Mouse (Mus musculus) stomach, postnatal 0 days (tissue): ENCODE measurements around the gene Orai2. TPM values are rescaled to one million over a fixed set of nuclear protein-coding genes. Genes with fewer than 3 reads are reported as not detected.
A peak's percentile ranks its signal among the peaks of the same experiment; 100 is the strongest.

Source experiments
- ATAC-seq: fragments of 200-750 bp; cut with Nextera tagmentation; 2 replicates; pipeline ENCODE4 v1.8.0; 2017; ENCODE audit not compliant: low FRiP score, low TSS enrichment
- DNase-seq: peaks from one replicate; pipeline ENCODE4 v3.0.0-alpha.2; 2016; ENCODE audit warnings: low spot score
- H3K27ac ChIP-seq: fragments of 300-500 bp; sonication (generic); replicated peaks from 2 replicates; pipeline ENCODE4 v1.5.1; 2014; ENCODE audit warnings: mild to moderate bottlenecking, control low read depth
- H3K27me3 ChIP-seq: fragments of 300-500 bp; sonication (generic); 2 replicates; pipeline ENCODE4 v1.6.1; 2014; ENCODE audit warnings: low read length; ENCODE audit not compliant: control insufficient read depth, insufficient read depth
- H3K36me3 ChIP-seq: fragments of 300-500 bp; sonication (generic); 2 replicates; pipeline ENCODE4 v1.6.1; 2014; ENCODE audit warnings: low read length, mixed read lengths; ENCODE audit not compliant: control insufficient read depth, insufficient read depth
- H3K4me1 ChIP-seq: fragments of 300-500 bp; sonication (generic); replicated peaks from 2 replicates; pipeline ENCODE4 v1.6.1; 2014; ENCODE audit warnings: antibody characterized with exemption; ENCODE audit not compliant: control insufficient read depth, insufficient read depth
- H3K4me2 ChIP-seq: fragments of 300-500 bp; sonication (generic); replicated peaks from 2 replicates; pipeline ENCODE4 v1.6.1; 2014; ENCODE audit warnings: low read depth, mild to moderate bottlenecking, control low read depth, moderate library complexity
- H3K4me3 ChIP-seq: fragments of 300-500 bp; sonication (generic); 2 replicates; pipeline ENCODE4 v1.5.1; 2014; ENCODE audit warnings: low read depth, low read length, control low read depth
- H3K9ac ChIP-seq: fragments of 300-500 bp; sonication (generic); 2 replicates; pipeline ENCODE4 v1.6.1; 2014; ENCODE audit warnings: mild to moderate bottlenecking, low read length, control low read depth, mixed read lengths
- H3K9me3 ChIP-seq: fragments of 300-500 bp; sonication (generic); 2 replicates; pipeline ENCODE4 v1.6.1; 2016; ENCODE audit warnings: low read length; ENCODE audit not compliant: control insufficient read depth
- CTCF ChIP-seq: IDR thresholded peaks from 2 replicates; pipeline ENCODE4 v1.5.1; 2016; ENCODE audit warnings: antibody characterized with exemption, low read depth, mild to moderate bottlenecking, moderate library complexity
- EP300 ChIP-seq: optimal IDR thresholded peaks from 2 replicates; pipeline ENCODE3; 2016; ENCODE audit warnings: antibody characterized with exemption
- WGBS: fragments of 180-500 bp; shearing (Covaris S2); extraction: QIAGEN DNeasy Blood & Tissue Kit; methylation state at CpG from one replicate; pipeline ENCODE4 v1.1.7; 2014; 5-methylcytosine and 5-hydroxymethylcytosine counted together
- microRNA-seq: library from miRNA; unstranded; fragments of <30 nt; microRNA quantifications from one replicate; pipeline ENCODE4, GENCODE M21; 2016
- polyA plus RNA-seq: library from polyadenylated mRNA; unstranded; fragments of >200 nt; fragmentation: Nextera tagmentation; extraction: Ambion mirVana; gene quantifications from 2 replicates; pipeline ENCODE4 v1.2.1, GENCODE M21; 2015

Gene Orai2
- polyA plus RNA-seq, 1 experiment from 2014 or later, result 7.2 TPM

GRCm38 (mm10) chr5:136109042-136109441, 61.5 kb downstream of the Orai2 start:
- no peaks in the 10 kb centered on the region for H3K9me3 ChIP-seq
- no peaks in the 10 kb centered on the region for H3K27me3 ChIP-seq
- 63% methylated on average over 3 of the region's 3 CpGs for WGBS
- no peak overlapping the region for H3K4me2 ChIP-seq
- H3K4me1 ChIP-seq, result no peaks in the 10 kb centered on the region
- ATAC-seq (no peak), DNase-seq (no peak)
- no peaks in the 10 kb centered on the region for H3K36me3 ChIP-seq
- H3K4me3 ChIP-seq, result no peak overlapping the region
- H3K9ac ChIP-seq, result no peak overlapping the region
- TF ChIP-seq EP300 (no peak), CTCF (no peak)
- H3K27ac ChIP-seq, result no peak overlapping the region

GRCm38 (mm10) chr5:136108486-136108885, 62.0 kb downstream of the Orai2 start:
- 54% methylated on average over 2 of the region's 2 CpGs for WGBS
- no peak overlapping the region for H3K4me2 ChIP-seq
- H3K9me3 ChIP-seq, result no peaks in the 10 kb centered on the region
- no peak for DNase-seq
- no peak for ATAC-seq
- no peak overlapping the region for H3K9ac ChIP-seq
- H3K4me3 ChIP-seq, result no peak overlapping the region
- no peaks in the 10 kb centered on the region for H3K4me1 ChIP-seq
- H3K36me3 ChIP-seq, result no peaks in the 10 kb centered on the region
- no peak overlapping the region for H3K27ac ChIP-seq
- H3K27me3 ChIP-seq, result no peaks in the 10 kb centered on the region
- TF ChIP-seq EP300, result no peak
- TF ChIP-seq CTCF, result no peak

- 87% methylated on average over 5 of the region's 5 CpGs for WGBS
- H3K36me3 ChIP-seq, result no peaks in the 10 kb centered on the region
- DNase-seq, result peak; percentile 40
- H3K4me3 ChIP-seq, result no peak overlapping the region
- ATAC-seq, result no peak
- peaks cover 3% of the 10 kb centered on the region; the same call in 1 of the 2 replicates for H3K4me1 ChIP-seq
- no peak overlapping the region for H3K4me2 ChIP-seq
- H3K27me3 ChIP-seq, result no peaks in the 10 kb centered on the region
- H3K27ac ChIP-seq, result no peak overlapping the region
- H3K9me3 ChIP-seq, result no peaks in the 10 kb centered on the region
- peak; percentile 69 for TF ChIP-seq CTCF
- TF ChIP-seq EP300, result no peak
- no peak overlapping the region for H3K9ac ChIP-seq
These were observed 66.0 kb downstream of the Orai2 start for GRCm38 (mm10) chr5:136104511-136104910.

DNA sequence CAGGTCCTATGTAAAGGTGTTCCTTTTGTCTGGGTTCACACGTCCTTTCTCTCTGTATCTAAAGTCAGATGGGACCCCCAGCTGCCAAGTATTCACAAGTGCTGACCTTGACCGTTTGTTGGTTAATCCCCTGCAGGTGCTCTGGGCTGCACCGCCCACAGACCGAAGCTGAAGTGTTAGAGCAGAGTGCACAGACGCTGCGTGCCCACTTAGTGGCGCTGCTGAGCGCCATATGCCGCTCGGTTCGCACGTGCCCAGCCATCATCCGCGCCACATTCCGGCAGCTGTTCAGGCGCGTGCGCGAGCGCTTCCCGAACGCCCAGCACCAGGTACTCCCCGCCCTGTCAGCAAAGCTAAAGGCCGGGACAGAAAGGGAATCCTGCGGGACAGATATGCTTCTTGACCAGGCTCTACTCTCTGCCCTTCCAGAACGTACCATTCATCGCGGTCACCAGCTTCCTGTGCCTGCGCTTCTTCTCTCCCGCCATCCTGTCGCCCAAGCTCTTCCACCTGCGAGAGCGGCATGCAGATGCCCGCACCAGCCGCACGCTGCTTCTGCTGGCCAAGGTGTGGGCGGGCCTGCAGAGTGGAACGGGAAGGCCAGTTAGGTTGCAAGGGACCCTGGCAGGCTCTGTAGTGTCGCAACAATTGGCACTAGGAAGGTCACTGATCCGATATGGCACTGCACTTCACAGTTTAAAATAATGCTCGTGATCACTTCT, 68.3 kb downstream of the Orai2 start:
- H3K27me3 ChIP-seq, result no peaks in the 10 kb centered on the region
- H3K4me2 ChIP-seq, result peak overlapping the region; percentile 54
- ATAC-seq, result peak; percentile 83
- peak; percentile 86 for DNase-seq
- peak overlapping the region; percentile 35; the same call in 1 of the 2 replicates for H3K9ac ChIP-seq
- TF ChIP-seq EP300 (no peak), CTCF (peak; percentile 92)
- H3K4me3 ChIP-seq, result peak overlapping the region; percentile 27
- H3K9me3 ChIP-seq, result no peaks in the 10 kb centered on the region
- 11% methylated on average over 41 of the region's 41 CpGs for WGBS
- no peak overlapping the region for H3K27ac ChIP-seq
- H3K4me1 ChIP-seq, result peaks cover 3% of the 10 kb centered on the region; the same call in 1 of the 2 replicates
- no peaks in the 10 kb centered on the region for H3K36me3 ChIP-seq

DNA sequence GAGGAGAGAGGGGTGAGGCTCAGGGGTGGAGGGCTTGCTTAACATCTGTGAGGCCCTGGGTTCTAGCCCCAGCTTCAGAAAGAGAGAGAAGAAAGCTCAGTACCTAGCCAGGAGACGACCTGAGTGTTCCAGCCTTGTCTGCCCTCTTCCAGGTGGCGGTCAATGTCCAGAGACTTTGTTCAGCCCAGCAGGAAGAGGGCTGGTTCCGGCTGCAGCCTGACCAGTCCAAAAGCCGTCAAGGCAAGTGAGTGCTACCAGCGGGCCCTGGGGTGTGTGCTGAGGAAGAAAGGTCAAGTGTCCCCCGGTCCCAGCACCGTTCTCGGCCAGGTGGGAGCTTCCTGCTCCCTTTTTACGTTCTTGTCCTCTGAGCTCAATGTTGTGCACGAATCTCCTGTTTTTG, 72.0 kb downstream of the Orai2 start:
- ATAC-seq, result no peak
- WGBS, result 78% methylated on average over 10 of the region's 10 CpGs
- Histone ChIP-seq H3K4me1 (peaks cover 3% of the 10 kb centered on the region; the same call in 1 of the 2 replicates), H3K9me3 (no peaks in the 10 kb centered on the region), H3K27ac (no peak overlapping the region), H3K4me3 (no peak overlapping the region), H3K4me2 (no peak overlapping the region), H3K9ac (no peak overlapping the region), H3K36me3 (no peaks in the 10 kb centered on the region), H3K27me3 (no peaks in the 10 kb centered on the region)
- TF ChIP-seq CTCF (no peak), EP300 (no peak)
- DNase-seq, result no peak

Small RNAs within 50 kb of the gene (microRNA-seq; reads per million reads assigned to microRNA genes)
- gene Mir7035, result not detected

Other genes with a start within 250 kb of the Orai2 start
- 86.0 and 89.2 TPM in 2 replicates for gene Ywhag, start 236.1 kb downstream of the Orai2 start, polyA plus RNA-seq
- 1.7 and 2.2 TPM in 2 replicates for gene Ssc4d, start 196.2 kb downstream of the Orai2 start, polyA plus RNA-seq
- 0.07 TPM in 1 of 2 replicates, not detected in the other for gene Zp3, start 190.6 kb downstream of the Orai2 start, polyA plus RNA-seq
- gene Dtx2, start 175.9 kb downstream of the Orai2 start, polyA plus RNA-seq, result 13.5 and 16.2 TPM in 2 replicates
- gene Upk3b, start 132.2 kb downstream of the Orai2 start, polyA plus RNA-seq, result 22.8 and 27.7 TPM in 2 replicates
- 27.4 and 56.0 TPM in 2 replicates for gene Upk3bl, start 116.2 kb downstream of the Orai2 start, polyA plus RNA-seq
- gene Rasa4, start 86.8 kb downstream of the Orai2 start, polyA plus RNA-seq, result 4.0 and 4.7 TPM in 2 replicates
- gene Polr2j, start 54.1 kb downstream of the Orai2 start, polyA plus RNA-seq, result 171 TPM in 2 replicates
- 8.5 and 9.2 TPM in 2 replicates for gene Lrwd1, start 34.6 kb downstream of the Orai2 start, polyA plus RNA-seq
- 9.4 and 10.3 TPM in 2 replicates for gene Alkbh4, start 34.6 kb downstream of the Orai2 start, polyA plus RNA-seq
- 30.6 and 34.1 TPM in 2 replicates for gene Prkrip1, start 28.2 kb upstream of the Orai2 start, polyA plus RNA-seq
- gene Sh2b2, start 75.8 kb upstream of the Orai2 start, polyA plus RNA-seq, result 0.92 and 1.1 TPM in 2 replicates